Mouse (Mus musculus): ENCODE measurements around the gene Gm49369. TPM values are rescaled to one million over a fixed set of nuclear protein-coding genes. Genes with fewer than 3 reads are reported as not detected.

The Gm49369 gene
- polyA plus RNA-seq, 1 experiment from 2014 or later = 0.80 TPM

DNA sequence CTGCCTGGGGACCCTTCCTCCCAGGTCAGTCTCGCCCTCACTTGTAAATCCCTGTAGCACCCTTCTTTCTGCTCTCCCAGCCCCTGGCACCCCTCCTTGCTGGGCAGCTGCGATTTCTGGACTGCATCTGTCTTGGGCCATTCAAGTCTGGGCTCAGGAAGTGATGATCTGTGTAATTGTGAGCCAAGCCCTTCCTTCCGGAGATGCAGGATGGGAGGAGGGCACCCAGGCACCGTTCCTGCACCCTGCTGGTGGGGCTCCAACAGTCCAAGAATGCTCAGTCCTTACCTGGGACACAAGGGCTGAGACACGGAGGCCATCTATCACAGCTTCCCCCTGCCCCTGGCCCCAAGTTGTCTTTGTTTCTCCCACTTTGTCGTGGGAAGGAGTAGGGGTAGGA lies 12.6 kb downstream of the Gm49369 start:
- ATAC-seq (ENCODE audit: low FRiP score, low TSS enrichment) = no peak

GRCm38 (mm10) chr7:142368856-142369255 lies 13.6 kb downstream of the Gm49369 start:
- 78% methylated on average over 2 of the region's 2 CpGs for WGBS
- DNase-seq (ENCODE audit: low spot score) (no peak), ATAC-seq (ENCODE audit: low FRiP score, low TSS enrichment) (no peak)
- H3K9me3 ChIP-seq (ENCODE audit: control insufficient read depth, low read length) = no peaks in the 10 kb centered on the region
- H3K36me3 ChIP-seq (ENCODE audit: control insufficient read depth, insufficient read depth, low read length) = no peaks in the 10 kb centered on the region
- H3K4me3 ChIP-seq (ENCODE audit: low read depth, low read length) = no peak overlapping the region
- no peak overlapping the region for H3K4me2 ChIP-seq (replicated peaks; ENCODE audit: low read depth)
- H3K27me3 ChIP-seq (ENCODE audit: control insufficient read depth, insufficient read depth, low read length) = no peaks in the 10 kb centered on the region
- H3K4me1 ChIP-seq (replicated peaks; ENCODE audit: control insufficient read depth, insufficient read depth) = no peaks in the 10 kb centered on the region
- no peak overlapping the region for H3K9ac ChIP-seq (ENCODE audit: low read length)
- TF ChIP-seq EP300 (optimal IDR thresholded peaks at IDR 0.05) = no peak
- TF ChIP-seq CTCF (IDR thresholded peaks at IDR 0.05; ENCODE audit: low read depth) = no peak
- H3K27ac ChIP-seq (replicated peaks) = no peak overlapping the region

More for the DNA sequence above, 12.6 kb downstream of the Gm49369 start:
- H3K9ac ChIP-seq (ENCODE audit: low read length) = no peak overlapping the region
- TF ChIP-seq CTCF (IDR thresholded peaks at IDR 0.05; ENCODE audit: low read depth) (no peak), EP300 (optimal IDR thresholded peaks at IDR 0.05) (no peak)
- no peaks in the 10 kb centered on the region for H3K27me3 ChIP-seq (ENCODE audit: control insufficient read depth, insufficient read depth, low read length)
- no peaks in the 10 kb centered on the region for H3K9me3 ChIP-seq (ENCODE audit: control insufficient read depth, low read length)
- no peaks in the 10 kb centered on the region for H3K4me1 ChIP-seq (replicated peaks; ENCODE audit: control insufficient read depth, insufficient read depth)
- H3K4me2 ChIP-seq (replicated peaks; ENCODE audit: low read depth) = no peak overlapping the region
- no peak overlapping the region for H3K4me3 ChIP-seq (ENCODE audit: low read depth, low read length)
- WGBS = 55% methylated on average over 6 of the region's 6 CpGs
- no peak overlapping the region for H3K27ac ChIP-seq (replicated peaks)
- DNase-seq (ENCODE audit: low spot score) = no peak
- no peaks in the 10 kb centered on the region for H3K36me3 ChIP-seq (ENCODE audit: control insufficient read depth, insufficient read depth, low read length)

- no peaks in the 10 kb centered on the region for H3K9me3 ChIP-seq (ENCODE audit: control insufficient read depth, low read length)
- ATAC-seq (ENCODE audit: low FRiP score, low TSS enrichment) (peak; percentile 55; the same call in 1 of the 2 replicates), DNase-seq (ENCODE audit: low spot score) (no peak)
- no peak overlapping the region for H3K4me2 ChIP-seq (replicated peaks; ENCODE audit: low read depth)
- H3K27me3 ChIP-seq (ENCODE audit: control insufficient read depth, insufficient read depth, low read length) = no peaks in the 10 kb centered on the region
- H3K4me1 ChIP-seq (replicated peaks; ENCODE audit: control insufficient read depth, insufficient read depth) = no peaks in the 10 kb centered on the region
- no peak overlapping the region for H3K27ac ChIP-seq (replicated peaks)
- H3K4me3 ChIP-seq (ENCODE audit: low read depth, low read length) = no peak overlapping the region
- WGBS = 70% methylated on average over 4 of the region's 4 CpGs
- no peak overlapping the region for H3K9ac ChIP-seq (ENCODE audit: low read length)
- TF ChIP-seq EP300 (optimal IDR thresholded peaks at IDR 0.05) (no peak), CTCF (IDR thresholded peaks at IDR 0.05; ENCODE audit: low read depth) (no peak)
- H3K36me3 ChIP-seq (ENCODE audit: control insufficient read depth, insufficient read depth, low read length) = no peaks in the 10 kb centered on the region
Measured at GRCm38 (mm10) chr7:142363107-142363506, 19.4 kb downstream of the Gm49369 start.

- Histone ChIP-seq H3K4me3 (ENCODE audit: low read depth, low read length) (no peak overlapping the region), H3K4me1 (replicated peaks; ENCODE audit: control insufficient read depth, insufficient read depth) (no peaks in the 10 kb centered on the region)
- no peak for DNase-seq (ENCODE audit: low spot score)
Measured at GRCm38 (mm10) chr7:142360743-142361142, 21.7 kb downstream of the Gm49369 start.

GRCm38 (mm10) chr7:142359129-142359528 lies 23.3 kb downstream of the Gm49369 start:
- Histone ChIP-seq H3K4me2 (replicated peaks; ENCODE audit: low read depth) (no peak overlapping the region), H3K27ac (replicated peaks) (no peak overlapping the region), H3K27me3 (ENCODE audit: control insufficient read depth, insufficient read depth, low read length) (no peaks in the 10 kb centered on the region), H3K9ac (ENCODE audit: low read length) (no peak overlapping the region), H3K9me3 (ENCODE audit: control insufficient read depth, low read length) (no peaks in the 10 kb centered on the region), H3K36me3 (ENCODE audit: control insufficient read depth, insufficient read depth, low read length) (no peaks in the 10 kb centered on the region), H3K4me3 (ENCODE audit: low read depth, low read length) (no peak overlapping the region), H3K4me1 (replicated peaks; ENCODE audit: control insufficient read depth, insufficient read depth) (no peaks in the 10 kb centered on the region)
- TF ChIP-seq EP300 (optimal IDR thresholded peaks at IDR 0.05) (no peak), CTCF (IDR thresholded peaks at IDR 0.05; ENCODE audit: low read depth) (no peak)
- no peak for DNase-seq (ENCODE audit: low spot score)
- 63% methylated on average over 8 of the region's 8 CpGs for WGBS
- no peak; the same call in 1 of the 2 replicates for ATAC-seq (ENCODE audit: low FRiP score, low TSS enrichment)

More at GRCm38 (mm10) chr7:142360743-142361142, 21.7 kb downstream of the Gm49369 start:
- TF ChIP-seq EP300 (optimal IDR thresholded peaks at IDR 0.05) (no peak), CTCF (IDR thresholded peaks at IDR 0.05; ENCODE audit: low read depth) (peak; percentile 60)
- Histone ChIP-seq H3K27me3 (ENCODE audit: control insufficient read depth, insufficient read depth, low read length) (no peaks in the 10 kb centered on the region), H3K4me2 (replicated peaks; ENCODE audit: low read depth) (no peak overlapping the region), H3K9ac (ENCODE audit: low read length) (no peak overlapping the region), H3K36me3 (ENCODE audit: control insufficient read depth, insufficient read depth, low read length) (no peaks in the 10 kb centered on the region), H3K27ac (replicated peaks) (no peak overlapping the region), H3K9me3 (ENCODE audit: control insufficient read depth, low read length) (no peaks in the 10 kb centered on the region)
- no peak for ATAC-seq (ENCODE audit: low FRiP score, low TSS enrichment)

- Histone ChIP-seq H3K4me1 (replicated peaks; ENCODE audit: control insufficient read depth, insufficient read depth) (no peaks in the 10 kb centered on the region), H3K36me3 (ENCODE audit: control insufficient read depth, insufficient read depth, low read length) (no peaks in the 10 kb centered on the region), H3K9ac (ENCODE audit: low read length) (no peak overlapping the region), H3K4me2 (replicated peaks; ENCODE audit: low read depth) (no peak overlapping the region), H3K4me3 (ENCODE audit: low read depth, low read length) (no peak overlapping the region), H3K9me3 (ENCODE audit: control insufficient read depth, low read length) (no peaks in the 10 kb centered on the region), H3K27ac (replicated peaks) (no peak overlapping the region), H3K27me3 (ENCODE audit: control insufficient read depth, insufficient read depth, low read length) (no peaks in the 10 kb centered on the region)
- DNase-seq (ENCODE audit: low spot score) = no peak
- 50% methylated on average over 3 of the region's 3 CpGs for WGBS
- ATAC-seq (ENCODE audit: low FRiP score, low TSS enrichment) = no peak
- no peak for TF ChIP-seq EP300 (optimal IDR thresholded peaks at IDR 0.05)
- TF ChIP-seq CTCF (IDR thresholded peaks at IDR 0.05; ENCODE audit: low read depth) = no peak
Measured at GRCm38 (mm10) chr7:142357566-142357965, 24.9 kb downstream of the Gm49369 start.
